Mouse (Mus musculus) limb, embryonic 14.5 days (tissue): ENCODE measurements at regions not wholly inside any gene's neighbourhood (a gene's known extent, or its start where the extent isn't known, plus 50 kb on each side); places are given as distances from the start of the nearest gene placed in this dataset.
A peak's percentile ranks its signal among the peaks of the same experiment; 100 is the strongest.

ENCODE experiments used
- ATAC-seq: fragments of 200-750 bp; cut with Nextera tagmentation; 2 replicates; pipeline ENCODE4 v1.8.0; 2017; ENCODE audit warnings: low read depth, moderate number of reproducible peaks, moderate TSS enrichment; ENCODE audit not compliant: low FRiP score
- DNase-seq: peaks from one replicate; pipeline ENCODE4 v3.0.0-alpha.2; 2015; ENCODE audit warnings: low spot score
- H3K27ac ChIP-seq: fragments of 300-500 bp; sonication (generic); replicated peaks from 2 replicates; pipeline ENCODE4 v1.5.1; 2014; ENCODE audit warnings: low read depth, mild to moderate bottlenecking, low read length, moderate library complexity, mixed read lengths
- H3K27me3 ChIP-seq: fragments of 300-500 bp; sonication (generic); 2 replicates; pipeline ENCODE4 v1.6.1; 2014; ENCODE audit warnings: low read length, mixed read lengths; ENCODE audit not compliant: control insufficient read depth, insufficient read depth
- H3K36me3 ChIP-seq: fragments of 300-500 bp; sonication (generic); 2 replicates; pipeline ENCODE4 v1.6.1; 2014; ENCODE audit warnings: mild to moderate bottlenecking, low read length, moderate library complexity, mixed read lengths; ENCODE audit not compliant: control insufficient read depth, insufficient read depth
- H3K4me1 ChIP-seq: fragments of 300-500 bp; sonication (generic); 2 replicates; pipeline ENCODE4 v1.6.1; 2014; ENCODE audit warnings: antibody characterized with exemption, low read length, mixed read lengths; ENCODE audit not compliant: control insufficient read depth, insufficient read depth
- H3K4me2 ChIP-seq: fragments of 300-500 bp; sonication (generic); replicated peaks from 2 replicates; pipeline ENCODE4 v1.6.1; 2014; ENCODE audit warnings: low read depth, mild to moderate bottlenecking, low read length, moderate library complexity; ENCODE audit not compliant: severe bottlenecking
- H3K4me3 ChIP-seq: fragments of 300-500 bp; sonication (generic); replicated peaks from 2 replicates; pipeline ENCODE4 v1.5.1; 2014; ENCODE audit warnings: low read length
- H3K9ac ChIP-seq: fragments of 300-500 bp; sonication (generic); 2 replicates; pipeline ENCODE4 v1.6.1; 2014; ENCODE audit warnings: mild to moderate bottlenecking, low read depth, low read length, moderate library complexity; ENCODE audit not compliant: severe bottlenecking
- H3K9me3 ChIP-seq: fragments of 300-500 bp; sonication (generic); 2 replicates; pipeline ENCODE4 v1.6.1; 2016; ENCODE audit warnings: low read length; ENCODE audit not compliant: control insufficient read depth
- POLR2A ChIP-seq: fragments of 200-500 bp; IDR thresholded peaks from 2 replicates; pipeline ENCODE4 v1.8.0; 2012; ENCODE audit warnings: inconsistent platforms, mild to moderate bottlenecking, moderate library complexity, borderline replicate concordance; ENCODE audit not compliant: insufficient read depth, insufficient read length; ENCODE audit errors: extremely low read depth
- WGBS: fragments of 180-500 bp; shearing (Covaris S2); extraction: QIAGEN DNeasy Blood & Tissue Kit; methylation state at CpG from one replicate; pipeline ENCODE4 v1.1.7; 2014; 5-methylcytosine and 5-hydroxymethylcytosine counted together

- no peak overlapping the region for H3K4me2 ChIP-seq
- no peaks in the 10 kb centered on the region for H3K27me3 ChIP-seq
- DNase-seq (peak; percentile 26), ATAC-seq (0 out of 2 replicates have a peak, but pooled peaks have one; percentile 50)
- WGBS = 16% methylated on average over 3 of the region's 3 CpGs
- no peak overlapping the region for H3K4me3 ChIP-seq
- no peaks in the 10 kb centered on the region for H3K9me3 ChIP-seq
- H3K9ac ChIP-seq = no peak overlapping the region
- H3K4me1 ChIP-seq = no peaks in the 10 kb centered on the region
- H3K36me3 ChIP-seq = no peaks in the 10 kb centered on the region
- no peak overlapping the region for H3K27ac ChIP-seq
- no peak for TF ChIP-seq POLR2A
Measured at GRCm38 (mm10) chr6:59483587-59483986, 57.5 kb upstream of the Gprin3 start.
